Mouse (Mus musculus) embryonic facial prominence, embryonic 12.5 days (tissue): ENCODE data around the gene Stx7. TPM values are rescaled to one million over a fixed set of nuclear protein-coding genes. Genes with fewer than 3 reads are reported as not detected.

ENCODE experiments used
- ATAC-seq: fragments of 200-750 bp; cut with Nextera tagmentation; 2 replicates; pipeline ENCODE4 v1.8.0; 2017; ENCODE audit not compliant: insufficient number of reproducible peaks, insufficient read depth, low FRiP score, low TSS enrichment
- H3K27ac ChIP-seq: fragments of 300-500 bp; sonication (generic); 2 replicates; pipeline ENCODE4 v1.5.1; 2016; ENCODE audit warnings: mild to moderate bottlenecking
- H3K27me3 ChIP-seq: fragments of 300-500 bp; sonication (generic); 2 replicates; pipeline ENCODE4 v1.6.1; 2016; ENCODE audit warnings: mild to moderate bottlenecking, moderate library complexity
- H3K36me3 ChIP-seq: fragments of 300-500 bp; sonication (generic); 2 replicates; pipeline ENCODE4 v1.6.1; 2016; ENCODE audit warnings: mild to moderate bottlenecking
- H3K4me1 ChIP-seq: fragments of 300-500 bp; sonication (generic); 2 replicates; pipeline ENCODE4 v1.6.1; 2016
- H3K4me2 ChIP-seq: fragments of 300-500 bp; sonication (generic); replicated peaks from 2 replicates; pipeline ENCODE4 v1.6.1; 2016; ENCODE audit warnings: mild to moderate bottlenecking, moderate library complexity
- H3K4me3 ChIP-seq: fragments of 300-500 bp; sonication (generic); 2 replicates; pipeline ENCODE4 v1.5.1; 2016; ENCODE audit warnings: mild to moderate bottlenecking
- H3K9ac ChIP-seq: fragments of 300-500 bp; sonication (generic); 2 replicates; pipeline ENCODE4 v1.6.1; 2016; ENCODE audit warnings: mild to moderate bottlenecking, moderate library complexity
- H3K9me3 ChIP-seq: fragments of 300-500 bp; sonication (generic); 2 replicates; pipeline ENCODE4 v1.6.1; 2016; ENCODE audit warnings: mild to moderate bottlenecking, moderate library complexity
- WGBS: fragments of 180-500 bp; shearing (Covaris S2); methylation state at CpG from one replicate; pipeline ENCODE4 v1.1.7; 2016; 5-methylcytosine and 5-hydroxymethylcytosine counted together
- polyA plus RNA-seq: library from polyadenylated mRNA; unstranded; fragments of >200 nt; fragmentation: Nextera tagmentation; extraction: Ambion mirVana; gene quantifications from 2 replicates; pipeline ENCODE4 v1.2.1, GENCODE M21; 2016

Stx7 gene
- polyA plus RNA-seq, 1 experiment from 2014 or later, result 74.3 TPM

- Histone ChIP-seq H3K36me3 (no peaks in the 10 kb centered on the region), H3K9ac (no peak overlapping the region), H3K4me2 (no peak overlapping the region), H3K4me1 (0 out of 2 replicates have a peak, but pooled peaks cover 3% of the 10 kb centered on the region), H3K4me3 (no peak overlapping the region), H3K9me3 (no peaks in the 10 kb centered on the region), H3K27me3 (no peaks in the 10 kb centered on the region), H3K27ac (no peak overlapping the region)
- no peak for ATAC-seq
- 84% methylated on average over 4 of the region's 4 CpGs for WGBS
Observed at GRCm38 (mm10) chr10:24171906-24172459, 22.9 kb downstream of the Stx7 start.

GRCm38 (mm10) chr10:24173210-24174001 is 24.3 kb downstream of the Stx7 start:
- Histone ChIP-seq H3K4me3 (no peak overlapping the region), H3K9ac (no peak overlapping the region), H3K27ac (no peak overlapping the region), H3K36me3 (no peaks in the 10 kb centered on the region), H3K9me3 (no peaks in the 10 kb centered on the region), H3K4me1 (0 out of 2 replicates have a peak, but pooled peaks cover 3% of the 10 kb centered on the region), H3K4me2 (no peak overlapping the region), H3K27me3 (no peaks in the 10 kb centered on the region)
- 43% methylated on average over 10 of the region's 10 CpGs for WGBS
- no peak for ATAC-seq

- 54% methylated on average over 7 of the region's 7 CpGs for WGBS
- Histone ChIP-seq H3K9ac (no peak overlapping the region), H3K36me3 (0 out of 2 replicates have a peak, but pooled peaks cover 7% of the 10 kb centered on the region), H3K4me1 (no peaks in the 10 kb centered on the region), H3K9me3 (no peaks in the 10 kb centered on the region), H3K27me3 (no peaks in the 10 kb centered on the region), H3K27ac (no peak overlapping the region), H3K4me3 (no peak overlapping the region), H3K4me2 (no peak overlapping the region)
- ATAC-seq, result no peak
Observed at GRCm38 (mm10) chr10:24190392-24190791, 41.3 kb downstream of the Stx7 start.

GRCm38 (mm10) chr10:24191977-24192376 is 42.9 kb downstream of the Stx7 start:
- Histone ChIP-seq H3K36me3 (0 out of 2 replicates have a peak, but pooled peaks cover 2% of the 10 kb centered on the region), H3K4me1 (no peaks in the 10 kb centered on the region), H3K4me3 (no peak overlapping the region), H3K9me3 (no peaks in the 10 kb centered on the region), H3K27me3 (no peaks in the 10 kb centered on the region), H3K27ac (no peak overlapping the region), H3K4me2 (no peak overlapping the region), H3K9ac (no peak overlapping the region)
- ATAC-seq, result no peak
- WGBS, result 53% methylated on average over 1 of the region's 1 CpGs

GRCm38 (mm10) chr10:24199303-24199702 is 50.2 kb downstream of the Stx7 start:
- WGBS, result 70% methylated on average over 12 of the region's 12 CpGs
- no peak overlapping the region for H3K4me2 ChIP-seq
- no peak overlapping the region for H3K27ac ChIP-seq
- ATAC-seq, result no peak
- no peak overlapping the region for H3K4me3 ChIP-seq
- no peak overlapping the region for H3K9ac ChIP-seq
- no peaks in the 10 kb centered on the region for H3K27me3 ChIP-seq
- no peaks in the 10 kb centered on the region for H3K9me3 ChIP-seq
- H3K36me3 ChIP-seq, result no peaks in the 10 kb centered on the region
- H3K4me1 ChIP-seq, result no peaks in the 10 kb centered on the region

GRCm38 (mm10) chr10:24200099-24200498 is 51.0 kb downstream of the Stx7 start:
- Histone ChIP-seq H3K9me3 (no peaks in the 10 kb centered on the region), H3K4me3 (no peak overlapping the region), H3K9ac (no peak overlapping the region), H3K36me3 (no peaks in the 10 kb centered on the region), H3K4me2 (no peak overlapping the region), H3K4me1 (no peaks in the 10 kb centered on the region), H3K27me3 (no peaks in the 10 kb centered on the region), H3K27ac (no peak overlapping the region)
- no peak for ATAC-seq
- 62% methylated on average over 3 of the region's 3 CpGs for WGBS

- 0 out of 2 replicates have a peak, but pooled peaks cover 4% of the 10 kb centered on the region for H3K4me1 ChIP-seq
- no peaks in the 10 kb centered on the region for H3K9me3 ChIP-seq
- H3K36me3 ChIP-seq, result no peaks in the 10 kb centered on the region
- 84% methylated on average over 6 of the region's 6 CpGs for WGBS
- no peak overlapping the region for H3K4me2 ChIP-seq
- no peak for ATAC-seq
- H3K27ac ChIP-seq, result no peak overlapping the region
- H3K9ac ChIP-seq, result no peak overlapping the region
- no peaks in the 10 kb centered on the region for H3K27me3 ChIP-seq
- no peak overlapping the region for H3K4me3 ChIP-seq
Observed at GRCm38 (mm10) chr10:24210075-24210474, 61.0 kb downstream of the Stx7 start.

GRCm38 (mm10) chr10:24213297-24213696 is 64.2 kb downstream of the Stx7 start:
- ATAC-seq, result no peak
- Histone ChIP-seq H3K36me3 (no peaks in the 10 kb centered on the region), H3K4me2 (no peak overlapping the region), H3K9me3 (no peaks in the 10 kb centered on the region), H3K27me3 (no peaks in the 10 kb centered on the region), H3K9ac (no peak overlapping the region), H3K4me3 (no peak overlapping the region), H3K27ac (no peak overlapping the region), H3K4me1 (0 out of 2 replicates have a peak, but pooled peaks cover 4% of the 10 kb centered on the region)
- WGBS, result 77% methylated on average over 5 of the region's 5 CpGs

GRCm38 (mm10) chr10:24217558-24218268 is 68.6 kb downstream of the Stx7 start:
- H3K4me3 ChIP-seq, result no peak overlapping the region
- no peak for ATAC-seq
- no peak overlapping the region for H3K9ac ChIP-seq
- H3K27ac ChIP-seq, result no peak overlapping the region
- H3K4me2 ChIP-seq, result no peak overlapping the region
- no peaks in the 10 kb centered on the region for H3K9me3 ChIP-seq
- peaks cover 8% of the 10 kb centered on the region for H3K27me3 ChIP-seq
- 68% methylated on average over 6 of the region's 6 CpGs for WGBS
- 0 out of 2 replicates have a peak, but pooled peaks cover 4% of the 10 kb centered on the region for H3K4me1 ChIP-seq
- H3K36me3 ChIP-seq, result no peaks in the 10 kb centered on the region

GRCm38 (mm10) chr10:24220931-24221330 is 71.8 kb downstream of the Stx7 start:
- no peak overlapping the region for H3K4me2 ChIP-seq
- 0 out of 2 replicates have a peak, but pooled peaks cover 6% of the 10 kb centered on the region for H3K4me1 ChIP-seq
- ATAC-seq, result no peak
- no peak overlapping the region for H3K4me3 ChIP-seq
- H3K27ac ChIP-seq, result no peak overlapping the region
- no peak overlapping the region for H3K9ac ChIP-seq
- H3K9me3 ChIP-seq, result no peaks in the 10 kb centered on the region
- H3K36me3 ChIP-seq, result no peaks in the 10 kb centered on the region
- 84% methylated on average over 5 of the region's 5 CpGs for WGBS
- peaks cover 30% of the 10 kb centered on the region for H3K27me3 ChIP-seq

GRCm38 (mm10) chr10:24222911-24223310 is 73.8 kb downstream of the Stx7 start:
- peak overlapping the region; percentile 47 for H3K4me3 ChIP-seq
- 19% methylated on average over 6 of the region's 6 CpGs for WGBS
- no peak for ATAC-seq
- 0 out of 2 replicates have a peak, but pooled peaks cover 6% of the 10 kb centered on the region for H3K4me1 ChIP-seq
- no peak overlapping the region for H3K27ac ChIP-seq
- H3K4me2 ChIP-seq, result peak overlapping the region; percentile 84
- H3K27me3 ChIP-seq, result peaks cover 30% of the 10 kb centered on the region
- H3K9me3 ChIP-seq, result no peaks in the 10 kb centered on the region
- H3K9ac ChIP-seq, result peak overlapping the region; percentile 49; the same call in 1 of the 2 replicates
- H3K36me3 ChIP-seq, result no peaks in the 10 kb centered on the region
